Mouse (Mus musculus): ENCODE measurements at regions not wholly inside any gene's neighbourhood (a gene's known extent, or its start where the extent isn't known, plus 50 kb on each side); places are given as distances from the start of the nearest gene placed in this dataset.

- TF ChIP-seq POLR2A (IDR thresholded peaks at IDR 0.05; ENCODE audit: borderline replicate concordance, low read depth, low read length) (no peak), CTCF (IDR thresholded peaks at IDR 0.05; ENCODE audit: low read depth, low read length) (0 out of 2 replicates have a peak, but pooled peaks have one; percentile 7)
Observed at GRCm38 (mm10) chr11:57951541-57952326, 57.1 kb upstream of the Larp1 start.

Data from bone marrow macrophage, adult 2 months (primary cell).